Mouse (Mus musculus) c-Kit-positive CD71-positive TER-119-positive erythroid progenitor cells, embryonic 14.5 days (primary cell): ENCODE data around the gene Cdpf1.

Source experiments
- DNase-seq: peaks from one replicate; pipeline ENCODE4 v3.0.0-alpha.2; 2013; ENCODE audit warnings: low spot score

Cdpf1 gene

DNA sequence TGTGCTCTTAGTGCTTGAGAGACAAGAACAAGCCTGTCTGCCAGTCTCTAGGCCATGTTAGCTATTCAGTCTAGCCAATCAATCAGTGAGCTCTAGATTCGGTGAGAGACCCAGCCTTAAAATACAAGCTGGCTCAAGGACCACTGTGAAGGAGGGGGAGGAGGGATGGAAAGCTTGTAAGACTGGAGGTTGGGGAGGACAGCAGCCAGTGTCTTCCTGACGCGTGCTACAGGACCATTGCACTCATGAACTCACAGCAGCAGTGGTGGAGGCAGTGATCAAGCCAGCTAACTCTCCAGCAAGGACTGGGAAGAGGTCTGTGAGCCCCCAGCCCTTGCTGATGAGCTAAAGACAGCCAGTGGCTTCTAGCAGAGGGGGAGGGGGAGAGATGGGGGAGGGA lies 46.5 kb downstream of the Cdpf1 start:
- DNase-seq, result no peak

DNA sequence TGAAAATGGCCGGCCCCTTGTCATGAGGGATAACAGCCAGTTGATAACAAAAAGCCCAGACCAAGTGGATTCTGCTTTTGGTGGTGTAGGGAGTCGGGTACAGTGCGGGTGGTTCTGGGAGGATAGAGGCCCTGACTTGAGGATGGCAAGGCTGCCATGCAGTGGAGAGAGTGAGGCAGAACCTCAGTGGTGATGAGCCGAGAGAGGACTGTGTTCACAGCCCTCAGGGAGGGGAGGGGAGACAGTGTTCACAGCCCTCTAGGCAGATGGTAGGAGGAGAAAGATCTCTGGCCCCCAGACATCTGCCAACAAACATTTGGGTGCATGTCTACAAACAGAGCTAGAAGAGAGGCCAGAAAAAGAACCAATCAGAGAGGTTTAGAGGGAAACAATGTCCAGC lies 48.7 kb downstream of the Cdpf1 start:
- no peak for DNase-seq

- DNase-seq, result no peak
Measured at GRCm38 (mm10) chr15:85757768-85758167, 53.7 kb downstream of the Cdpf1 start.
